Mouse (Mus musculus) heart, embryonic 13.5 days (tissue): ENCODE results near the gene Ostf1. TPM values are rescaled to one million over a fixed set of nuclear protein-coding genes. Genes with fewer than 3 reads are reported as not detected.
"Not testable (repeated sequence)": the region's sequence is repeated elsewhere in the genome, so short reads cannot be mapped to it uniquely, and the experiment has no call there.

Experiments used
- ATAC-seq: fragments of 200-750 bp; cut with Nextera tagmentation; 2 replicates; pipeline ENCODE4 v1.8.0; 2017; ENCODE audit warnings: moderate TSS enrichment; ENCODE audit not compliant: insufficient number of reproducible peaks, low FRiP score, low TSS enrichment; ENCODE audit errors: extremely low read depth
- H3K27ac ChIP-seq: fragments of 300-500 bp; sonication (generic); replicated peaks from 2 replicates; pipeline ENCODE4 v1.5.1; 2015; ENCODE audit warnings: moderate library complexity, mild to moderate bottlenecking, inconsistent platforms
- H3K27me3 ChIP-seq: fragments of 300-500 bp; sonication (generic); replicated peaks from 2 replicates; pipeline ENCODE4 v1.6.1; 2015; ENCODE audit warnings: mild to moderate bottlenecking, inconsistent platforms
- H3K36me3 ChIP-seq: fragments of 300-500 bp; sonication (generic); 2 replicates; pipeline ENCODE4 v1.6.1; 2015; ENCODE audit warnings: mild to moderate bottlenecking, inconsistent platforms
- H3K4me1 ChIP-seq: fragments of 300-500 bp; sonication (generic); 2 replicates; pipeline ENCODE4 v1.6.1; 2015; ENCODE audit warnings: inconsistent platforms
- H3K4me2 ChIP-seq: fragments of 300-500 bp; sonication (generic); 2 replicates; pipeline ENCODE4 v1.6.1; 2015; ENCODE audit warnings: inconsistent platforms, mild to moderate bottlenecking, moderate library complexity
- H3K4me3 ChIP-seq: fragments of 300-500 bp; sonication (generic); 2 replicates; pipeline ENCODE4 v1.5.1; 2015; ENCODE audit warnings: moderate library complexity, mild to moderate bottlenecking, inconsistent platforms
- H3K9ac ChIP-seq: fragments of 300-500 bp; sonication (generic); 2 replicates; pipeline ENCODE4 v1.6.1; 2015; ENCODE audit warnings: inconsistent platforms, mild to moderate bottlenecking, moderate library complexity
- H3K9me3 ChIP-seq: fragments of 300-500 bp; sonication (generic); 2 replicates; pipeline ENCODE4 v1.6.1; 2016; ENCODE audit warnings: inconsistent platforms
- WGBS: fragments of 180-500 bp; shearing (Covaris S2); methylation state at CpG from one replicate; pipeline ENCODE4 v1.1.7; 2015; ENCODE audit warnings: mixed read lengths; 5-methylcytosine and 5-hydroxymethylcytosine counted together
- polyA plus RNA-seq: library from polyadenylated mRNA; unstranded; fragments of >200 nt; fragmentation: Nextera tagmentation; extraction: Ambion mirVana; gene quantifications from 2 replicates; pipeline ENCODE4 v1.2.1, GENCODE M21; 2015

The Ostf1 gene
- polyA plus RNA-seq, 1 experiment from 2014 or later = 66.5 TPM

DNA sequence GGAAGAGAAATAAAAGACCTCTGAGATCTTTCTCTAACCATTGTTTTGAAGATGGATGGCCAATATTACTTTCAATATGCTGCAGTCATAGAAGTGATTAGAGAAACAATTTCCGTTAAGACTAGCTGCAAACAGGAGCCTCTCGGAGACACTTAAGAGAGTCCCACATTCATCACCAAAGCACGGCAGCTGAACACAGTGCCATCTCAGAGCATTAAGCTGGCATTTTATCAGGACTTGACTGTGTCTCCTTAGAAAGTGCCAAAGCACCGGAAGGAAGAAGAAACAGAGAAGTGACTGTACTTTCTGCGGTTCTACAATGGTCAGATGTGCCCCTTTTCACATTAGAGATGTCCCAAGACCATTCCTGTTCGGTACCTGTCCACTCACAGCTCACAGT lies 33.9 kb downstream of the Ostf1 start:
- Histone ChIP-seq H3K9ac (no peak overlapping the region), H3K36me3 (peaks cover 17% of the 10 kb centered on the region), H3K4me2 (no peak overlapping the region), H3K27ac (no peak overlapping the region), H3K9me3 (no peaks in the 10 kb centered on the region), H3K27me3 (no peaks in the 10 kb centered on the region), H3K4me1 (peaks cover 21% of the 10 kb centered on the region), H3K4me3 (no peak overlapping the region)
- whole genome bisulfite sequencing = 79% methylated on average over 6 of the region's 6 CpGs
- ATAC-seq = no peak

DNA sequence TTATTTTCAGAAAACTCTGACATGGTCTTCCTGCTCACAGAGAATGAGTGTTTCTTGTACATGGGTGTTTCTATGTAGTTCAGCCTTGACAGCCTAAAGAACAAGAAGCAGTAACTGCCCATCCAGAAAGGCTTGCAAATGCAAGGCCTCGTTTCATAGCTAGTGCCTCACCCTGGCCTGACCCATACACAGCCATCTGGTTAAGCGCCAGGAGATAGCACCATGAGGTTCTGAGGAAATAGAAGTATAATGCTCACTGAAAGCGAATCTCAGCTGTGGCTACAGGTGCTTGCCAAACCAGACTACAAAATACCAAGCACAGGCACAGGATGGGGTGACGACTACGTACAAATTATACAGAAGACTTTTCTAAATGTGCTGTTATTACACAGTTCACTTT lies 34.7 kb downstream of the Ostf1 start:
- peaks cover 20% of the 10 kb centered on the region for H3K4me1 ChIP-seq
- no peaks in the 10 kb centered on the region for H3K9me3 ChIP-seq
- no peak overlapping the region for H3K4me3 ChIP-seq
- no peak overlapping the region for H3K9ac ChIP-seq
- no peak for ATAC-seq
- no peak overlapping the region for H3K27ac ChIP-seq
- 76% methylated on average over 5 of the region's 5 CpGs for WGBS
- no peaks in the 10 kb centered on the region for H3K27me3 ChIP-seq
- peaks cover 8% of the 10 kb centered on the region; the same call in 1 of the 2 replicates for H3K36me3 ChIP-seq
- H3K4me2 ChIP-seq = no peak overlapping the region

- Histone ChIP-seq H3K9me3 (no peaks in the 10 kb centered on the region), H3K9ac (no peak overlapping the region), H3K27ac (no peak overlapping the region), H3K4me1 (peaks cover 12% of the 10 kb centered on the region), H3K27me3 (no peaks in the 10 kb centered on the region), H3K4me3 (no peak overlapping the region), H3K36me3 (peaks cover 10% of the 10 kb centered on the region), H3K4me2 (no peak overlapping the region)
- 81% methylated on average over 10 of the region's 10 CpGs for WGBS
- ATAC-seq = no peak
Measured at GRCm38 (mm10) chr19:18593722-18594121, 37.9 kb downstream of the Ostf1 start.

DNA sequence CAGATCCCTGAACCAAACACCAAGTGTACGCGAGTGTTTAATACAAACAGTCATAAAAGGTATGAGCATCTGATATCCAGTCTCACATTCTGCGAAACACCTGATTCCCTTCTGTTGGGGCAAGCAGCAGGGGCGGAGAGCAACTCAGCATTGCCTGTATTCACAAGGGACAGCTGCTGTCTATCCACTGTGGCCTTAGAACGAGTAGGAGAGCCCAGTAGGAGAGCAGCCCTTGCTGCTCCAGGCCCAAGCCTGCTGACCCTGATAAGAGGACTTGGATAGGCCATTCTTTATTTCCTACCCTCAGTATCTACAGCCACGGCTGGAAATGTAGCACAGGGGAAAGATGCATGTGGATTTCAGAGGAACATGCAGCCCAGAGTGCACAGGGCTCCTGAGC lies 38.7 kb downstream of the Ostf1 start:
- WGBS = 69% methylated on average over 6 of the region's 6 CpGs
- no peak overlapping the region for H3K4me3 ChIP-seq
- no peak overlapping the region for H3K4me2 ChIP-seq
- H3K9ac ChIP-seq = no peak overlapping the region
- no peak for ATAC-seq
- no peaks in the 10 kb centered on the region for H3K27me3 ChIP-seq
- no peaks in the 10 kb centered on the region for H3K9me3 ChIP-seq
- peaks cover 9% of the 10 kb centered on the region for H3K4me1 ChIP-seq
- H3K27ac ChIP-seq = no peak overlapping the region
- peaks cover 17% of the 10 kb centered on the region for H3K36me3 ChIP-seq

DNA sequence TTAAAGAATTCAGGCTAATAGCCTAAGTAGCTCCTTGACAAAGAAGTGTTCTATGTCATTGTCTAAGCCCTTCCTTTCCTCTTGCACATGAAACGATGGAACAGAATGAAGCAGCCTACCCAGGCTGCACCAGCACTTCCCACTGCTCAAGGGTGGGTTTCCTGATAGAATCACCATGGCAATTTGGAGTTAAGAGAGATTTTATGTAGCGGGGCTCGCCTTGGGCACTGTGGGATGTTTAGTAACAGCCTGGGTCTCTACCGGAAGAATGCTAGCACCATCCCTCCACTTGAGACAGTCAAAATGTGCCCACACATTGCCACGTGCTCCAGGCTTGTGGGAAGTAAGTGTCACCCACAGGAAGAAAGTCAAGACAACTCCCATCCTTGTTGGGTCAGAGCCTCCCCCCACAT lies 40.7 kb downstream of the Ostf1 start:
- Histone ChIP-seq H3K27me3 (no peaks in the 10 kb centered on the region), H3K4me1 (peaks cover 17% of the 10 kb centered on the region), H3K9ac (no peak overlapping the region), H3K36me3 (peaks cover 25% of the 10 kb centered on the region), H3K4me3 (no peak overlapping the region), H3K9me3 (no peaks in the 10 kb centered on the region), H3K27ac (no peak overlapping the region), H3K4me2 (no peak overlapping the region)
- WGBS = 56% methylated on average over 5 of the region's 5 CpGs
- ATAC-seq = no peak

- Histone ChIP-seq H3K4me1 (peaks cover 22% of the 10 kb centered on the region), H3K9ac (no peak overlapping the region), H3K4me2 (no peak overlapping the region), H3K4me3 (no peak overlapping the region), H3K9me3 (no peaks in the 10 kb centered on the region), H3K27ac (no peak overlapping the region), H3K36me3 (peaks cover 30% of the 10 kb centered on the region), H3K27me3 (no peaks in the 10 kb centered on the region)
- ATAC-seq = no peak
- 83% methylated on average over 5 of the region's 5 CpGs for WGBS
Measured at GRCm38 (mm10) chr19:18590234-18590633, 41.4 kb downstream of the Ostf1 start.

GRCm38 (mm10) chr19:18589276-18589675 lies 42.3 kb downstream of the Ostf1 start:
- H3K9ac ChIP-seq = no peak overlapping the region
- no peak overlapping the region for H3K27ac ChIP-seq
- no peak overlapping the region for H3K4me3 ChIP-seq
- 89% methylated on average over 8 of the region's 8 CpGs for WGBS
- H3K36me3 ChIP-seq = peaks cover 39% of the 10 kb centered on the region
- peaks cover 22% of the 10 kb centered on the region for H3K4me1 ChIP-seq
- no peaks in the 10 kb centered on the region for H3K9me3 ChIP-seq
- H3K27me3 ChIP-seq = no peaks in the 10 kb centered on the region
- no peak overlapping the region for H3K4me2 ChIP-seq
- ATAC-seq = no peak

GRCm38 (mm10) chr19:18588801-18589200 lies 42.8 kb downstream of the Ostf1 start:
- not testable (repeated sequence) for H3K4me3 ChIP-seq, H3K9me3 ChIP-seq, H3K9ac ChIP-seq, H3K27ac ChIP-seq, H3K27me3 ChIP-seq, ATAC-seq, H3K4me2 ChIP-seq
- WGBS = 92% methylated on average over 10 of the region's 10 CpGs
- peaks cover 42% of the 10 kb centered on the region for H3K36me3 ChIP-seq
- H3K4me1 ChIP-seq = peaks cover 22% of the 10 kb centered on the region

- no peak for ATAC-seq
- H3K4me2 ChIP-seq = no peak overlapping the region
- H3K4me3 ChIP-seq = no peak overlapping the region
- H3K9ac ChIP-seq = no peak overlapping the region
- 84% methylated on average over 1 of the region's 1 CpGs for WGBS
- H3K27me3 ChIP-seq = no peaks in the 10 kb centered on the region
- no peaks in the 10 kb centered on the region for H3K9me3 ChIP-seq
- H3K4me1 ChIP-seq = peaks cover 21% of the 10 kb centered on the region
- no peak overlapping the region for H3K27ac ChIP-seq
- peaks cover 47% of the 10 kb centered on the region for H3K36me3 ChIP-seq
Measured at GRCm38 (mm10) chr19:18588243-18588642, 43.4 kb downstream of the Ostf1 start.

DNA sequence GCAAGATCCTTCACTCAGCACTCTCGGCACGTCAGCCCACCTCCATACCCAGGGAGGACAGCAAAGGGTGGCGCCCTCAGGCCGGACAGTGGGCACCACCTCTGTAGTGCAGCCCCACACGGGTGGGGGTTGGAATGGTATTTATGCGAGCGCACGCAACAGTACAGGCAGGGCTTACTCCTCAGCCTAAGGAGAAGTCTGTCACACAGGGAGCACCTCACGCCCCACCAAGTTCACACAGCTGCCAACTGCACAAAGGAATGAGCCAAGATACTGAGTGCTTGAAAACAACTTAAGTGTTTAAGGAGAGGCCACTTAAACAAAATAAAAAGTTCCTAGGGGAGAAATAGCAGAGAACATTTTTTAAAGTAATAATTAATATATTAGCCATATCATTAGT lies 44.5 kb downstream of the Ostf1 start:
- no peak overlapping the region for H3K4me2 ChIP-seq
- H3K4me3 ChIP-seq = no peak overlapping the region
- no peak for ATAC-seq
- peaks cover 49% of the 10 kb centered on the region for H3K36me3 ChIP-seq
- WGBS = 76% methylated on average over 9 of the region's 9 CpGs
- H3K4me1 ChIP-seq = peaks cover 18% of the 10 kb centered on the region
- no peak overlapping the region for H3K27ac ChIP-seq
- no peaks in the 10 kb centered on the region for H3K27me3 ChIP-seq
- no peak overlapping the region for H3K9ac ChIP-seq
- H3K9me3 ChIP-seq = no peaks in the 10 kb centered on the region

- Histone ChIP-seq H3K9ac (no peak overlapping the region), H3K4me2 (no peak overlapping the region), H3K4me1 (peaks cover 18% of the 10 kb centered on the region), H3K4me3 (no peak overlapping the region), H3K27ac (no peak overlapping the region), H3K27me3 (no peaks in the 10 kb centered on the region), H3K9me3 (no peaks in the 10 kb centered on the region), H3K36me3 (peaks cover 55% of the 10 kb centered on the region)
- ATAC-seq = no peak
- WGBS = 92% methylated on average over 7 of the region's 7 CpGs
Measured at GRCm38 (mm10) chr19:18584621-18585020, 47.0 kb downstream of the Ostf1 start.

- Histone ChIP-seq H3K4me3 (no peak overlapping the region), H3K4me1 (peaks cover 18% of the 10 kb centered on the region), H3K4me2 (no peak overlapping the region), H3K36me3 (peaks cover 48% of the 10 kb centered on the region), H3K27me3 (no peaks in the 10 kb centered on the region), H3K9me3 (no peaks in the 10 kb centered on the region), H3K27ac (no peak overlapping the region), H3K9ac (no peak overlapping the region)
- no peak for ATAC-seq
- WGBS = 81% methylated on average over 4 of the region's 4 CpGs
Measured at GRCm38 (mm10) chr19:18583706-18584105, 47.9 kb downstream of the Ostf1 start.
